In the genomic region with DNA sequence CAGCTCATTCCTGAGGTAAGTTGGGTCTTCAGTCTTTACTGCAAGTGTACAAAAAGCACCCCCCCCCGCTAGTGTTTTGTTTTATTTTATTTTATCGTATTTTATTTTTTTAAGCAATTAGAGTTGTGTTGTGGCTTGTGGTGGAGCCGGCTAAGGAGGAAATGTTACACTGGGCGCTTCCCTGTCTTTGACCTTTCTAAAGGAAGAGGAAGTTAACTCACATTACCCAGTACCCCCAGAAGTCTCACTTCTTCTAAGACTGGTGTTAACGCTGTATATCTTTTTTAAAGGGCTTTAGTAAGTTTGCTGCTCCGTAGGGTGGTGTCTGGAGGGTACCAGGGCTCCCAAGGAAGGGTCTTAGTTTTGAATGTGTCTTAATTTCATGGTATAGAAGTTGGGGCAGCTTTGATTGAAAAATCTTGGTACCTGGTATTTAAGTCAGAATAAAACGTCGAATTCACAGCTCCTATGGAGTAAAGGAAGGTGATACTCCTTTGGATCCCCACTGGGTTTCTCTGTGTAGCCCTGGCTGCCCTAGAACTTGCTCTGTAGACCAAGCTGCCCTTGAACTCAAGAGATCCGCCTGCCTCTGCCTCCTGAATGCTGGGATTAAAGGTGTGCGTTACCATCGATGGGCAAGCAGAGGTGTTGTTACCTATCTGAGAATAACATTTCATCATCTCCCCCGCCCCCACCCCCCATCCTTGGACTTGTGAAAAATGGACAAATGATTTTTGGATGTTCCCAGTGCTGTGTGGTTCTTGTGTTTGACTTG, we compare ENCODE assay signal across 8 mouse cellular contexts. TPM values are rescaled to one million over a fixed set of nuclear protein-coding genes. Genes with fewer than 3 reads are reported as not detected.
DNase-seq lines count a peak whose midpoint lies in the region; ATAC-seq and TF ChIP-seq lines count a peak whose summit lies in the region.

No protein-coding gene starts in this region.

- peaks cover 25% of the 10 kb centered on the region for H3K36me3 ChIP-seq in liver, embryonic 13.5 days

- peaks cover 41% of the 10 kb centered on the region for H3K4me1 ChIP-seq in liver, embryonic 13.5 days (replicated peaks)
- H3K4me1 ChIP-seq in olfactory bulb, adult 2 months (ENCODE audit: control insufficient read depth, insufficient read depth, low read length) = peaks cover 16% of the 10 kb centered on the region

- TF ChIP-seq CTCF in olfactory bulb, adult 2 months (IDR thresholded peaks at IDR 0.05; ENCODE audit: insufficient read depth, low read depth, low read length) = no peak

- peak overlapping the region; percentile 93 for H3K9ac ChIP-seq in liver, embryonic 13.5 days

- peak; percentile 73 for DNase-seq in 416B (ENCODE audit: low read depth)
- peak; percentile 36 for DNase-seq in CD4-positive, CD25-positive, alpha-beta regulatory T cell, adult 2 months (ENCODE audit: low read depth, low spot score)
- no peak for DNase-seq in liver, embryonic 13.5 days
- no peak for DNase-seq in cerebellum, adult 18-20 months
- DNase-seq in layer of hippocampus, postnatal 36 days = no peak
- DNase-seq in right cerebral cortex, postnatal 25 days = no peak

- ATAC-seq in granulocyte monocyte progenitor cell, adult 5-6 weeks (replicated peaks; ENCODE audit: poor library complexity, severe bottlenecking) = peak; percentile 71
- ATAC-seq in liver, embryonic 13.5 days (ENCODE audit: low read depth) = no peak

- H3K27me3 ChIP-seq in liver, embryonic 13.5 days = peaks cover 28% of the 10 kb centered on the region

- H3K27ac ChIP-seq in liver, embryonic 13.5 days = peak overlapping the region; percentile 84; the same call in 1 of the 2 replicates
- H3K27ac ChIP-seq in olfactory bulb, adult 2 months (ENCODE audit: insufficient read depth, low read depth, low read length) = no peak overlapping the region

- TF ChIP-seq POLR2A in olfactory bulb, adult 2 months (IDR thresholded peaks at IDR 0.05; ENCODE audit: insufficient read depth, low read depth, low read length) = no peak

- no peaks in the 10 kb centered on the region for H3K9me3 ChIP-seq in liver, embryonic 13.5 days (replicated peaks)

- H3K4me2 ChIP-seq in liver, embryonic 13.5 days = peak overlapping the region; percentile 91

- peak overlapping the region; percentile 79 for H3K4me3 ChIP-seq in liver, embryonic 13.5 days (replicated peaks)
- peak overlapping the region; percentile 77 for H3K4me3 ChIP-seq in olfactory bulb, adult 2 months (ENCODE audit: insufficient read depth, low read depth, low read length)

- WGBS in liver, embryonic 13.5 days (ENCODE audit: insufficient replicate concordance) = 28% methylated on average over 12 of the region's 12 CpGs
- WGBS in olfactory bulb, adult 2 months = 28% methylated on average over 12 of the region's 12 CpGs

RNA-seq across cellular contexts. Expression of gene Eif4g3, which starts 1.9 kb away (rescaled TPM):
- 67.7 and 72.3 TPM in 2 replicates for total RNA-seq in granulocyte monocyte progenitor cell, adult 5-6 weeks (2014; fragmentation: Nextera tagmentation)
- total RNA-seq in granulocyte monocyte progenitor cell, adult 5-6 weeks (2017) = 29.3 and 39.1 TPM in 2 replicates
- polyA plus RNA-seq in liver, embryonic 13.5 days (2015; fragmentation: Nextera tagmentation; extraction: Ambion mirVana) = 7.3 and 7.9 TPM in 2 replicates
- 382 TPM in 1 of 2 replicates, not detected in the other for polyA plus RNA-seq in olfactory bulb, adult 2 months (2012; ENCODE audit: insufficient read depth, insufficient read length, low replicate concordance, missing spikeins)
- total RNA-seq in layer of hippocampus, postnatal 36 days (2021) = 100 to 1,000 TPM; 142 to 157 TPM

Comparison
In these comparisons a context has a peak if more than half of its experiments do, and no peak if none do; other contexts are left out.
1. DNase-seq: peak in 416B (single experiment) and CD4-positive, CD25-positive, alpha-beta regulatory T cell, adult 2 months (single experiment); none in liver, embryonic 13.5 days (single experiment), cerebellum, adult 18-20 months (0 of 2), layer of hippocampus, postnatal 36 days (0 of 2) and right cerebral cortex, postnatal 25 days (single experiment).